Mouse (Mus musculus): Measurements from ENCODE around the gene Mrto4.
"Not testable (repeated sequence)": the region's sequence is repeated elsewhere in the genome, so short reads cannot be mapped to it uniquely, and the experiment has no call there.

The Mrto4 gene

DNA sequence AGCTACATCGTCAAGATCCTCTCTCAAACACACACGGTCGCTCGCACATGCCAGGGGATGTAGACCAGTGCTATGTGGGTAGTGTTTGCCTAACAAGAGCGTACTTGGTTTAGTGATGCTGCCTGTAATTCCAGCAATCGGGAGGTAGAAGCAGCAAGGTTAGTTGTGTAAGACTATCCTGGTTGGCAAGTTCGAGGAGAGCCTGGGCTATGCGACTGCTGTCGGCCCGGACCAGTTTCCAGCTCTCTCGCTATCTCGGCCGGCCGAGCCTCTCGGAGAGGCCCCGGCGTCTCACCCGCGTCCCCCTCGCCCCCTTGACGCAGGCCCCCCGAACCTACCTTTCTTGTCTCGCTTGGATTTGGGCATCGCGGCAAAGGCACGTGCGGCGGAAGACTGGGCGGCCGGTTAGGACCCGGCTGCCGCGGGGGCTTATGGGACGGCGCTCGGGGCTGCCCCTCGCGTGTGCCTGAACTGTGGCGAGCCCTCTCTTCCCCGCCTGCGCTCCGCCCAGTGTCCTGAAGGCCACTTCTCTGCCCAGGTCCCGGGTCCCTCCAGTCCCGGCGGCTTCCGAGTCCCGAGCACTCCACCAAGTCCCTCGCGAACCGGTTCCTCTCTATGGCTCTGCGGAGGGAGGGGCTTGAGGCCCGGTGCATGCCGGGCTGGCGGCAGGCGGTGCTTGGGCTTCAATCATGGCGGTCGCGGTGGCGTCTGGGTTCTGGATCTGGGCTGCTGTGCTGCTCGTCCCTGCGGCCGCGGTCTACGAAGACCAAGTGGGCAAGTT is at the start of gene Mrto4, which contains the start of the genes Emc1 and Ubr4:
Mrto4 (minus strand) TSS at position 646 of the 781 bp plus-strand sequence.
Emc1 (plus strand) TSS at position 657 of the 781 bp plus-strand sequence.
Ubr4 (plus strand) TSS at position 679 of the 781 bp plus-strand sequence.
- DNase-seq (ENCODE audit: low spot score in 2 of 2) = peak; percentile 83 to 90

DNA sequence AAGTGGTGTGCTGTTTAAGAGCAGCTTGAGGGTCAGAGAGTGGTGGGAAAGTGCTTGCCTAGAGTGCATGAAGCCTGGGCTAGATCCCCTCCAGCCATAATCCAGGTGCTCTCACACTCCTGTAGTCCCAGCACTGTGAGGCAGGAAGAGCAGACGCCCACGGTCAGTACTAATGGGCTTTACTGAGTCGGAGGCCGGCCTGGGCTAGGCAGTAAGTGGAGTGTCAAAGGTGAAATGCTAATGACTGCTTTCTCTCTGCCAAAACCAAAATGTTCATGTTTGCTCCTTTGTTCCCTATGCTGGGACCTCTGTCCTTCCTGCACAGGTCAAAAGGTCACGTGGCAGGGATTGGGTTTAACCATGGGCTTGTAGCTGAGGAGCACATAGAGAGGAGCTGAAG is 48.1 kb upstream of the Mrto4 start:
- DNase-seq (ENCODE audit: low spot score in 2 of 2) = no peak

DNA sequence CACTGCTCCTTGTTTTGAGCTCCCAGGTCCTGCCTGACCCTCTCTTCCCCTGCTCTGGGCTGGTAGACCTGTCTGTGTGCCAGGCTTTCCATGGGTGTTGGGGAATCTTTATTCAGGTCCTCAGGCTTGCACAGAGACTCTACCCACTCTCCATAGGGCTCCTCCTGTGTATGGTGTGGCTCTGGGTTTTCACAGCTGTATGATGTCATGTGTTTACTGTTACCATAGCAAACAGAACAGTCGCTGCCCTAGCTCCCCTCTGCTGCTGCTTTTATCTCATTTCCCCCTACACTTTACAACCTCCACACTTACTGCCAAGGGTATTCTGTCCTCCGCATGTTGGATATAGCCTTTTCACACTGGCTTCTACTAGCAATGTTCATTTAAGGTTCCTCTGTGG is 43.1 kb upstream of the Mrto4 start:
- no peak for DNase-seq (ENCODE audit: low spot score in 2 of 2)

DNA sequence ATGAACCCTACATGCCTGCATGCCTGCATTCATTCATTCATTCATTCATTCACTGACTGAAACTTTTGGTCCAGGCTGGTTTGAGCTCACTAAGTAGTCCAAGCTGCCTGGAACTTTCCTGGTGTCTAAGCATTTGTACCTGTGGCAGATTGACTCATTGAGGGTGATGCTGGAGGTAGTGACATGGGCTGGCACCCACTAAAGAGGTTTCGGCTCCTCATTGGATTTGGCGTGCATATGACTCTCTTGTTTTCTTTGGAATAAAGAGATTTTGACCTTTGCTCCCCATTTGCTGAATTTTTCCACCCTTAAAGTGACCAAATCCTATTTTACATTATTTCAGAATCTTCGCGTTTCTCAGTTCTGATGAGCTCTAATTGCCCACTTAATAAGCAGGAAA is 37.2 kb upstream of the Mrto4 start:
- DNase-seq (ENCODE audit: low spot score in 2 of 2) = no peak

DNA sequence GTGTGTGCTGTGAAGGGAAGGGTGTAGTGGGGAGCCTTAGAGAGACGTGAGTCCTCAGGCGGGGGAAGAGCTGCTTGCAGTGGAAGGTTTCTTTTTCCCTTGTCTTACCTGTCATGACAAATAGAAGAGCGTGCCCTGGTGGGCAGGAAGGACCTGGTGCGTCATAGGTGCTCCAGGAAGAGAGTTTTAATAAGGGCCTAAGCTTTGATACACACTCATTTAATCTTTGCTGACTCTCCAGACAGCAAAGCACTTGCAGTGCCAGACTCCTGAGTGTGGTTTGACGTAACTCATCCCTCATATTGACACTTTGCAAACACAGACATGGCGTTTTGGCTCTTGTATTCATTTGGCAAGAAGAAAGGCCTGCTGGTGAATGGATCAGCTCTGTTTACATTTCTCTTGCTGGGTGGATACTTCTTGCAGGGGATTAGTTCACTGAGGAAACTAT is 34.5 kb upstream of the Mrto4 start:
- DNase-seq (ENCODE audit: low spot score in 2 of 2) = no peak

DNA sequence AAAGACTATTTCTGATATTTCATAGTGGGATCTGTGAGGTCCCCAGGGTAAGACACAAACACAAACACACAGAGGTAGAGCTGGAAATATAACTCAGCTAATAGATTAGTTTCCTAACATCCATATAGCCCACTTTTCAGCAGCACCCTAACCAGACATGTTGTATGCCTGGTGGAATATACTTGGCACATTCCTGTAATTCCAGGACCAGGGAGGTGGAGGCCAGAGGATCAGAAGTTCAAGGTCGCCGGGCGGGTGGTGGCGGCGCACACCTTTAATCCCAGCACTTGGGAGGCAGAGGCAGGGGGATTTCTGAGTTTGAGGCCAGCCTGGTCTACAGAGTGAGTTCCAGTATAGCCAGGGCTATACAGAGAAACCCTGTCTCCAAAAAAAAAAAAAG is 33.5 kb upstream of the Mrto4 start:
- DNase-seq (ENCODE audit: low spot score in 2 of 2) = not testable (repeated sequence)

DNA sequence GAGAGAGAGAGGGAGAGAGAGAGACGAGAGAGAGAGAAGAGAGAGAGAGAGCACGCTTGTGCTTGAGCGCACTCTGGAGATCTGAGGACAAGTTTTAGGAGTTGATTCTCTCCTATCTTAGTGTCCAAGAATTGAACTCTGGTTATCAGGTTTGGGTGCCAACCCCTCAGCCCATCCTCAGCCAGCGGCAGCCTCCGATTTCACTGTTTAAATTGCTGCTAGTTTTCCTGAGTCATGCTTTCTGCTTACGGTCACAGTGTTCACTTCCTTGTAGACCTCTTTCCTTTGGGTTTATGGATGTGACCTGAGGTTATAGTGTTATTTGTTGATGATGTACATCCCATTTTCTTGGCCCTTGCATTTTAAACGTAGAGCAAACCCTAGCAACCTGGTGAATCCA is 29.9 kb upstream of the Mrto4 start:
- no peak for DNase-seq (ENCODE audit: low spot score in 2 of 2)

DNA sequence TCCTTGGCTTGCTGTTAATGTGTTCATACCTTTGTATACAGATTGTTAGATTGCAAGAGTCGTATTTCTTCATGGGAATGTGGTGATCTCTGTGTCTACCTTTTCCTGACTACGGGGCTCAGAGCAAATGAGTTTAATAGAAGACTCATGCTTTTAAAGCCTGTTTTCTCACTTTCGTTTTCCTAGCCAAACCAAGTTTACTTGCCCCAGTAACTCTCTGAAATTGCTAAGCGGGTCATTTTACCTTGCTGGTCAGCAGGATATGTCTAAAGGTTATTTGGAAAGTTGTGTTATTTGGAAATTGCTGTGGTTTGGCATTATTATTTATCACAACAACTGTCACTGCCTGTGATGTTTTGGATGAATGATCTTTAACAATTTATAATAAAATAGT is 29.1 kb upstream of the Mrto4 start:
- DNase-seq (ENCODE audit: low spot score in 2 of 2) = no peak

DNA sequence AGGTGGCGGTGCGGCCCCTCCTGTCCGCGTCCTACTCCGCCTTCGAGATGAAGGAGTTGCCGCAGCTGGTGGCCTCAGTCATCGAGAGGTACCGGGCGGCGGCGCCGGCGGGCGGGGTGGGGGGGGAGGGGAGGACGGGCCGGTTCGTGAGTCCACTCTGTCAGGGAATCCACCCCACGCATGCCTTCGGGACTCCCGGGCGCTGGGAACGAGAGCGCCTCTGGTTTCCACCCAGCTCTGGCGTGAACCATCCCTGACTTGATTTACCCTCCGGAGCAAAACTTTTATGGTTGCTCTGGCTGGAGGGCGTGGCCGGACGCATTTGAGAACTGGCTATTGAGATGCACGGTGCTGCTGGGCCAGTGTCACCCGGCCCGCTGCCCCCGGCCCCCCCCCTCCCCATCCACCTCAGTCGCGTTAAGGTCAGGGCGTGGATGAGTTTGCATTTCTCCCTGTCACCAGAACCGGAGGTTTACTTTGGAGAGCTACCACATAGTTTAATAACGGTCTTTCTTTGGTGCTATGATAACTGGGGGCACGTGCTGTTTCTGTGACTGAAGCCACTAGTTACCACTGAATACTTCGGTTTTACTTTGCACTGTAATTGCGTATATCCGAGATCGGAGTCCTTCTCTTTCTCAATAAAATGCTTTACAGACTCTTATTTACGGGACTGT is 28.5 kb upstream of the Mrto4 start:
- no peak for DNase-seq (ENCODE audit: low spot score in 2 of 2)

DNA sequence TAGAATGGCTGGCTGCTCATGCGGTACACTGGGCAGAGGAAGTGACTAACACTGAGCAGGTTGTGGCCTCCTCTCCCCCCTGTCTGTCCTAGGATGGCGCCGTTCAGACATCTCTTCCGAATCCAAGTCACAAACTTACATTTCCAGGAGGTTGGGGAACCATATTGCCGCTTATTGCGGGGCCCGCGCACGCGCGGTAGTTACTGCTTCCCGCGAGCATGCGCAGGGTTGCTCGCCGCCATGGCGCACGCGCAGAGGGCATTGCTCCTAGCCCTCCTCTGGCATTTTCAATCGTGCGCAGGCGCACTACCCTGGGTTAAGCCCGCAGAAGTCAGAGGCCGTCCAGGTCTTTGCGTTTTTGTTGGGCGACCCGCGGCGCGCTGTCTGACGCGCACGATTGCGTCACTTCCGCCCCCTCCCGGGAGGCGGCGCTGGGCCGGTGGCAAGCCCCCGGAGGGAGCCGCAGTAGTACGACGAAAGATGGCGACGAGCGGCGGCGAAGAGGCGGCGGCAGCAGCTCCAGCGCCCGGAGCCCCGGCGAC is 27.9 kb upstream of the Mrto4 start:
- peak; percentile 100 for DNase-seq (ENCODE audit: low spot score in 2 of 2)

DNA sequence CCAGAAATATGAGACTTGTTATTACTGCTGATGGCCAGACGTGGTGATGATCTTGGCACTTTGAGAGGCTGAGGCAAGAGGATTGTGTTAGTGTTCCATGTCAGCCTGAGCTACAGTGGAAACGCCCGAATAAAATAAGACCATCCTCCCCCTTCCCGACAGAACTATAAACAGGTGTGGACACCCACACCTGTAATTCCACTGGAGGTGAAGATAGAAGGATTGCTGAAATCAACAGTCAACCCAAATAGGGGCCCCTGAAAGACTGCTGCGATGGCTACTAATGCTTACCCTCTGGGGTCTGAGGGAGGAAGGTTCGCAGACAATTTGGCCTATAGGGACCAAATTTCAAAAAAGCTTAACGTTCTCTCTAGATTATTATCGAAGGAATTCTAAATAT is 27.3 kb upstream of the Mrto4 start:
- DNase-seq (ENCODE audit: low spot score in 2 of 2) = no peak

DNA sequence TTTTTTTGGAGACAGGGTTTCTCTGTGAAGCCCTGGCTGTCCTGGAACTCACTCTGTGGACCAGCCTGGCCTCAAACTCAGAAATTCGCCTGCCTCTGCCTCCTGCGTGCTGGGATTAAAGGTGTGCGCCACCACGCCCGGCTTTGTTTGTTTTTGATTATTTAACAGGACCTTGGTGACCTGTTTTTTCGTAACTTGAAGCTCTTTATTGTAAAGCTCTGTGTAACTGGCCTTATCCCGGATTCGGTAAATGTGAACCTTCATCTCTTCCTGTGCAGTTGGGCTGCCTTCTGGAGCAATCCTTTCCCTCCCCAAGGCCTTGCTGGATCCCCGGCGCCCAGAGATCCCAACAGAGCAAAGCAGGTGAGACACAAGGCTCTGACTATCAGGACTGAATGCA is 21.2 kb upstream of the Mrto4 start:
- no peak for DNase-seq (ENCODE audit: low spot score in 2 of 2)

DNA sequence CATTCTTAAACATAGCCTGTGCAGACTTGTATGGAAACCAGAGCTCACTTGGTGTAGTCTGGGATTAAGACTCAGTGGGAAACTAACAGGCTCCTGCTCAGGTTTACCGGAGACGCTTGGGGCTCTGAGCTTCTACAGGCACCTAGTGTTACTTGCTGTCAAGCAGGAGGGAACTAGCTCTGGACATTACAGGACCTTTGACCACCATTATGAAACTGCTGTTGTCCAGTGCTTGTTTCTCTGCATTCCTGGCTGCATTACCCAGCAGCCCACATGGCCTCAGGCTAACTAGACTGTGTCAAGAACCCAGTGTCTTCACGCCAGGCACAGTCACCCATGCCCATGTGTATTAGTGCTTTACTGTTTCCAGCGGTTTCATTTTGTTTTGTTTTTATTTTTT is 20.8 kb upstream of the Mrto4 start:
- DNase-seq (ENCODE audit: low spot score in 2 of 2) = no peak

DNA sequence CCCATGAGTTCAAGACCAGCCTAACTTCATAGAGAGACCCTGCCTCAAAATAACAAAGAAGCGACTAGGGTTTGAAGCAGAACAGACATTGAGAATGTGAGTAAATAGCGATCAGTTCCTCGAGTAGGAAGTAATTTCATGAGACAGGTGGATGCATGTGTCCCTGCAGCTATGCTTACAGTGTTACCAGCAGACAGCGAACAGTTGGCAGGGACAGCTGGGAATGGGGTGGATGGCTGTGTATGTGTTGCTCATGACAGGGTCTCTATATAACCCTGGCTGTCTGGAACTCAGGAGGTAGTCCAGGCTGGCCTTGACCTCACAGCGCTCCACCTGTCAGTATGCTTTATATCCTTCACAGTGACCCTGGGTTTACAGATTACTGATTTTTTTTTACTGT is 15.7 kb upstream of the Mrto4 start:
- DNase-seq (ENCODE audit: low spot score in 2 of 2) = no peak

DNA sequence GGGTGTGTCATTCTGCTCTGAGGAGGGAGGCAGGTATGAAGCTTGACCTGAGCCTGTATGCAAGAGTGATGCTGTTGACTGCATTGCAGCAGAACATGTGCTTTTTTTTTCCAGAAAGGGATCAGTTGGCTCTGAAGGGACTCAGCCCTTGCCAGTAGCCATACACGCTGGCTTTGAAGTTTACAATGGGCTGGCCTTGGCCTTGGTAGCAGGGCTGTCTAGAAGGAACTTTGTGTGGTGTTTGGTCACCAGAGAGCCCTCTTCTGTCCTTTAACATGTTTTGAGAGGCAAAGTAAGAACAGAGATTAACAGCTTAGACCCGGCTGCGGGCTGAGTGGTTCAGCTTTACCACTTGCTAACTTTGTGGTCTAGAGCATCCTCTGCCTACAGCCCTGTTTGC is 15.0 kb upstream of the Mrto4 start:
- DNase-seq (ENCODE audit: low spot score in 2 of 2) = no peak

DNA sequence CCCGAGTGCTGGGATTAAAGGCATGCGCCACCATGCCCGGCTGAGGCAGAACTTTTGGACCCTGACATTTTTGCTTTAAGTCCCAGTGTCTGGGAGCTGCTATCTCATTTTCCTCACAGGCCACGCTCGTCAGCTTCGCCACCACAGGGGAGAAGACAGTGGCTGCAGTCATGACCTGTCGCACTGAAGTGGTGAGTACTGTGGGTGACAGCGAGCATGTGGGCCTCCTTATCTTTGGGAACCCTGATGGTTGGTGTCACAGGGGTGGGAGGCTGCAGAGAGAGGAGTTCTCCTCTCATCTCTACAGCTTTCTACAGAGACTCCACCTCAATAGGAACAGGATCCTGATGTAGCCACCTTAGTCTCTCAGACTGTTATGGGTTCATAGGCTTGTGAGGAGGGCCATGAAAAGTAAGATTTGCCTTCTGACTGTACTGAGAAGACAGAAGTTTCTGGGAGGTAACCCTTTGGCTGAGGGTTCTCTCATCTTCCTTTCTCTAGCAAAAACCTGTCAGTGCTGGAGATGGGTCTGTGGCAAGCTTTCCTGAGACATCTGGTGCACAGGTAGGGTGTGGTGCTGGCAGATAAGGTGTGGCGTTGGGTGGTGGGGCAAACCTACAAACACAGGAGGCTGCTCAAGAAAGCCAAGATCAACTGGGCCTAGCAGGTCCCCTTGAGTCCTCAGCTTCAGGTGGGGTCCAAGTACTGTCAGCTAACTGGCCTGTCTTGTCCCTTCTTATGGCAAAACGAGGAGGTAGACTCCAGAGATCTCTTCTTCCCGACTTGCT is 8.6 kb upstream of the Mrto4 start:
- no peak for DNase-seq (ENCODE audit: low spot score in 2 of 2)

DNA sequence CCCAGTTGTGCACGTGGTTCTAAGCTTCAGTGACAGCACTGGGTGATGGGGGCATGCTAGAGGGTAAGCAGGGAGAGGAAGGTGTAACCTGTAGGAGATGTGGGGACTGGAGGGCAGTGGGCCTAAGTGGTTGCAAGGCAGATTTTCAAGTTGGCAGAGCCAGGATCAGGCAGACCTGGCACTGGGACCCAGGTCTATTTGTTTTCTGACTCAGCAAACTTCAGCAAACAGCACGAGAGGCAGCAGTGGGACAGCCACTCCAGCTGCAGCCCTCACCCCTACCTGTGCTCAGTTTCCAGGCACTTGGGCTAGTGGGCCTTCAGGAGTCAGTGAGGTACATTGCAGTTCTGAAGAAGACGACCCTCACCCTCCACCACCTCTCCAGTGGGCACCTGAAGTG is 4.8 kb upstream of the Mrto4 start:
- DNase-seq (ENCODE audit: low spot score in 2 of 2) = no peak

DNA sequence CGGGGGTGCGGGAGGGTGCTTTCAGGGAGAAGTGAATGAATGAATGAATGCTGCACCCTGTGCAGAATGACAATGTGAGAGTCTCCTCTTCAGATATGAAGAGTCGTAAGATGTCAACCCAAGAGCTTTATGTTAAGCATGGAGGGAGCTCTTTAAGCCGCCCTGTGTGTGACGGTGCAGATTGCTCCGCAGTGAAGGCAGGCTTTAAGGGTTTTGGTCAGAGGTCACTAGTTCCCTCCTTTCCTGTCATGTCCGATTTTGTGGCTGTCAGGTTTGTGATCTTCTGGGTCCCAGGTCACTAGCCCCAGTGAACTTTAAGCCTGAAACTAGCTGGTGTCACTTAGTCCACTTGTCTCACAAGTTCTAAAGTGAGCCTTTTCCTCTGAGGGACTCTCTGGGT is 456 bp upstream of the Mrto4 start:
- no peak for DNase-seq (ENCODE audit: low spot score in 2 of 2)

DNA sequence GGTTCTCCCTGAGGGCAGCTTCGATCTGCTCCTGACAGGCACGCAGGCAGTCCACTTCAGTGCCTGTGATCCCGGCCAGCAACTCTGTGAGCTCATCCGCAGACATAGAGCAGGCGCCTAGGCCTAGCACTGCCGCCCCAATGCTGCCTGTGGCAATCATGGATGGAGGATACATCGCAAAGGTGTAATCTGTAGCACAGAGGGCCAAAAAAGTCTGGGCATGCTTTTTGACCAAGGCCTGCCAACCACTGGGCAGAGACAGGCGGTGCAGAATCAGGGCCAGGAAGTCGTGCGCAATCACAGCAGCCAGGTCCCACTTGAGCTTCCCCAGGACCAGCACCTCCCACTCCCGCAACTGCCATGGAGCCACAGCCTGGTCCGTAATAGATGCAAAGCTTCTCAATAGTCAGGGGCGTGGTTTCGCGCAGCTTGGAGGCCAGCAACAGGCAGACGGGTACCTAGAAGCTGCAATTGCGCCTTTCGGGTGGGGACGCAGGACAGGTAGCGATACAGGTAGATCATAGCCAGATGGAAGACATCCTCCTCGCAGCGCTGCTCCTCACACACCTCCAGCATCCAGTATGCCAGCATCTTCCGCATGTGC is 6.9 kb downstream of the Mrto4 start:
- DNase-seq (ENCODE audit: low spot score in 2 of 2) = no peak

DNA sequence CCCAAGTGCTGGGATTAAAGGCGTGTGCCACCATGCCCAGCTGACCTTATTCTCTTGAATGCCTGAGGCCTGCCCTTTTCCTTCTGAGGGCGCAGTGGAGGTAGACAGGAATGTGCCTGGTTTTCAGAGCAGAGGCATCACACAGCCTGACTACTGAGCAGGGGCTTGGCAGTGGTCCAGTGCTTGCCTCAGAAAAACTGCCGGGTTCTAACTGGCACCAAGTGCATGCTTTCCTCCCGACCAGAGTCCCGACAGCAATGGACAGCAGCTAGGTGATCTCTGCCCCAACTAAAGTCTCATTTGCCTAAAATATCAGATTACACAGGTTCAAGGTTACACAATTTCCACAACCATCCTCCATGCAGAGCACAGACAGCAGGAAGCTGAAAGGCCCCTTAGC is 8.7 kb downstream of the Mrto4 start:
- peak in 1 of 2 experiments; percentile 32 for DNase-seq (ENCODE audit: low spot score in 2 of 2)

DNA sequence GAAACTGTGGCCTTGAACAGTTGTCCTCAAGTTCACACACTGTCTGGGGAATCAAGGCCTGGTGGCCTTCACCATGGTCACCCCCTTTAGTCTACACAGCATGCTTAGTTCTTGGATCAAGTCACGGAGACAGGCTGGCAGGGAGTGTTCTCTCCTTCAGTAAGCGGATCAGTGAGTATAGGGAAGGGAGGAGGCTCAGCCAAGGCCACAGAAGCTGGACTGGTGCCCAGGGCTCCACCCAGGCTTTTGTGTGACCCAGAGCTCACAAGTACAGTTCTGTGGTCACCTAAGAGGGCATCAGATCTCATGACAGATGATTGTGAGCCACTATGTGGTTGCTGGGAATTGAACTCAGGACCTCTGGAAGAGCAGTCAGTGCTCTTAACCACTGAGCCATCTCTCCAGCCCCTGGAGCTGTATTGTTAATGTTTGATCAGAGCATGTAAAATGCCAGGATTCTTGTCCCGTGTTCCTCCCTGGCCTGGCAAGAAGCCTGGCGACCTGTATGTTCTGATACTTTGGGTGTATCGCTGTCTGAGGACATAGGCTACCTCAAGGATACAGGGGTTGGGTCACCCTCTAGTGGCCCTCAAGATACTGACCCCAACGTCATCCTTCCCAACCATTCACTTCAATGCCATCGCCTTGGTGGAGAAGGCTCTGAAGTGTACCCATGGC is 10.7 kb downstream of the Mrto4 start:
- no peak for DNase-seq (ENCODE audit: low spot score in 2 of 2)
